Mouse (Mus musculus): ENCODE results near the gene Hpgds.

GRCm38 (mm10) chr6:65140082-65140749, 4.5 kb downstream of the Hpgds start:
- TF ChIP-seq CTCF (conservative IDR thresholded peaks at IDR 0.05; ENCODE audit: low read length), result no peak
- no peak for TF ChIP-seq NANOG (IDR thresholded peaks at IDR 0.05; ENCODE audit: borderline replicate concordance, low read length)
- no peak for TF ChIP-seq POU5F1 (IDR thresholded peaks at IDR 0.05; ENCODE audit: borderline replicate concordance, low read length)
